Mouse (Mus musculus): ENCODE data around the gene Tsc1.

Gene Tsc1

DNA sequence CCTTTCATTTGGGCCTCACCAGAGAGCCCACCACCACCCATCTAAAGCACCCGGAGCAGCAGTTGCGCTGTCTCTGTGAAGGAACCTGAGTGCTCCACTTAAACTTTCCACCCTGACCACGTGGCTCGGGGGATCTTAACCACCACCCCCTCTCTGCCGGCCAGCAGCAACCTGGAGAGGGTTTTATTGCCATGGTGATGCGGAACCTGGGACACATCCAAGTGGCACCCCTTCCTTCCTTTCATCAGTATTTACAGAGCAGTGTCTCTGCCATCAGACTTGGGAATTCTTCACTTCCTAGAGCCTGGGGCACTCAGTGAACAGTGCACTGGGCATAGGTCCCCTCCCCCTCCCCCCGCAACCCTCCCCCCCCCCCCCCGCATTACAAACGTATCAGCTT, 82.9 kb downstream of the Tsc1 start:
- DNase-seq (ENCODE audit: low read depth, low spot score), result no peak

DNA sequence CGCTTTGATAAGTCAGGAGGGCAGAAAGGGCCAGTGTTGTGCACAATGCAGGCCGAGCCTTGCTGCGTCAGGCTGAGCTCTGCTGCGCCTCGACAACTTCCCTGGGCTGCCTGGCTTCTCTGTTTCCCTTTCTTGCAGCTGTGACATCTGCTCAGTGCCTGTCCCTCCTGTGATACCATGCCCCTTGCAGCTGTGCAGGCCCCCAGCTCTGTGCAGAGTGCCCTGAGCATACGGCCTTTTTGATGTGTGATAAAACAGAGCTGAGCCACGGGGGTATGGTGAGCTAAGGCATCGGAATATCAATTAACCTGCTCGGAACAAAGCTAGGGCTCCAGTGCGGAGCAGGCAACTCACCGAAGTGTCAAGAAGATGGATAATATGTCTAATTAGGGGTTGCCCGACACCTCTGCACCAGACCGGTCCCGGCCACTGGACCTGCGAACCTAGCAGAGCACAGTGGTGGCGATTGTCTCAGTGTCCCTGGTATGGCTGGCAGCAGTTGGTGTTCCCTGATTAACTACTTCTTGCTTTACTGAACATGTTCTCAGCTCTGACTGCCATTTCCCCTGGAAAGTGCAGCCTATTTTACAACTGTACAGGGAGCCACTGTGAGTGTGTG, 86.9 kb downstream of the Tsc1 start:
- DNase-seq (ENCODE audit: low read depth, low spot score), result no peak

DNA sequence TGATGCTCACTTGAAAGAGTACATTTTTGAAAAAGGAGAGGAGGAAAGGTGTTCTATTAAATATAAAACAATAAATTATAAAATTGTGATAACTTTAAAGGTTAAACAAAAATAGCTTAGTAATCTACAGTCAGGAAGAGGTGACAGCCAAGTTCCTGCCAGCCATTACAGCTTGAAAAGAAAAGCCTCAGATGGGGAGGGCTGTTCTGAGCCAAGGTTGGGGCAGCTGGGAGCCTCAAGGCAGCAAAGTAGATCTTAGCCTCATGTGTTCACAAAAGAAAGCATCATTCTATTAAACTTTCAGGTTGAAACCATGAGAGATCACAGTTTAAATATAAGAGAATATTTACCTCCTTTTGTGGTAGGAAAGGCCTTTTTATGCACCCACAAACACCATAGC, 89.6 kb downstream of the Tsc1 start:
- no peak for DNase-seq (ENCODE audit: low read depth, low spot score)

DNA sequence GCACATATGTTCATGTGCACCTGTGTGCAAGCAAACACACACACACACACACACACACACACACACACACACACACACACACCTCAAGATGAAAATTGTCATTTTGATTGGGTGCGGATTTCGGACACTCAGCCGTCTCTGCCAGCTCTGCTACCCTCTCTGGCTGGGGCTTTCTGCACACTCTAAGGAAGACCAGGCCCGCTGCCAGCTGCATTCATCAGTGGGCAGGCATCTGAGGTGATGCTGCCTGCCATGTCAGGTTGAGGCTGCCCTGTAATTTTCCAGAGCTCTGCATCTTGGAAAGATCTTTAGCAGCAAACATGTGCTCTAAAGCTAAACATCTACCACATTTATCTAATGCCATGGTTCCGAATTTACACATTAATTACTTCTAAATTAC, 96.1 kb downstream of the Tsc1 start:
- no peak for DNase-seq (ENCODE audit: low read depth, low spot score)

DNA sequence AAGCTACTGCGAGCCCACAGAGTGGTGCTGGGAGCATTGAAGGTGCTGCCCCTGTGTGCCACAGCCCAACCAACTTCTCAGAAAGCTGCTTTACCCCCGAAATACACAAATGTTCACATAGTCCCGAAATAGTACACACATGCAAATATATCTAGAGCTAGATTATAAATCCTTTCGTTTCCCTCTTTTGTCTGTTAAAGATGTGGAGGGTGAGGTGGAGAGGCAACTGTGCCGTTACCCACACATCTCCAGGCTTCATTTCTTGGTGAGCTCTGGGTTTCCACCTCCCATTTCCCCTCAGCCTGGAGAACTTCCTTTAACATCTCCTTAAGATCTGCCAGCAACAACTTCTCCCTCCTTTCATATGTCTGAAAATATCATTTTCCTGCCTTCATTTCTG, 99.1 kb downstream of the Tsc1 start:
- no peak for DNase-seq (ENCODE audit: low read depth, low spot score)
